Mouse (Mus musculus) embryonic fibroblast, embryonic 13.5 days (primary cell): ENCODE data around the gene Lemd2. TPM values are rescaled to one million over a fixed set of nuclear protein-coding genes. Genes with fewer than 3 reads are reported as not detected.
A peak's percentile ranks its signal among the peaks of the same experiment; 100 is the strongest.

ENCODE experiments used
- H3K27ac ChIP-seq: 2 replicates; pipeline ENCODE4 v1.5.1; 2012; ENCODE audit warnings: low read length, control low read depth, inconsistent platforms; ENCODE audit not compliant: insufficient read depth
- H3K4me1 ChIP-seq: 2 replicates; pipeline ENCODE4 v1.6.1; 2011; ENCODE audit warnings: low read length; ENCODE audit not compliant: control insufficient read depth, insufficient read depth
- H3K4me3 ChIP-seq: 2 replicates; pipeline ENCODE4 v1.5.1; 2011; ENCODE audit warnings: mild to moderate bottlenecking, control low read depth, low read length; ENCODE audit not compliant: insufficient read depth
- CTCF ChIP-seq: IDR thresholded peaks from 2 replicates; pipeline ENCODE4 v1.5.1; 2011; ENCODE audit warnings: mild to moderate bottlenecking, control low read depth, low read length, moderate library complexity, borderline replicate concordance; ENCODE audit not compliant: insufficient read depth
- POLR2A ChIP-seq: IDR thresholded peaks from 2 replicates; pipeline ENCODE4 v1.6.1; 2011; ENCODE audit warnings: low read depth, mild to moderate bottlenecking, control low read depth, low read length, moderate library complexity
- polyA plus RNA-seq: library from polyadenylated mRNA; stranded (reverse); fragments of >200 nt; gene quantifications from 2 replicates; pipeline ENCODE4 v1.2.4, GENCODE M21; 2011; ENCODE audit warnings: low read depth; ENCODE audit not compliant: missing spikeins, insufficient read length

The Lemd2 gene
- polyA plus RNA-seq, 1 experiment: 48.7 TPM

DNA sequence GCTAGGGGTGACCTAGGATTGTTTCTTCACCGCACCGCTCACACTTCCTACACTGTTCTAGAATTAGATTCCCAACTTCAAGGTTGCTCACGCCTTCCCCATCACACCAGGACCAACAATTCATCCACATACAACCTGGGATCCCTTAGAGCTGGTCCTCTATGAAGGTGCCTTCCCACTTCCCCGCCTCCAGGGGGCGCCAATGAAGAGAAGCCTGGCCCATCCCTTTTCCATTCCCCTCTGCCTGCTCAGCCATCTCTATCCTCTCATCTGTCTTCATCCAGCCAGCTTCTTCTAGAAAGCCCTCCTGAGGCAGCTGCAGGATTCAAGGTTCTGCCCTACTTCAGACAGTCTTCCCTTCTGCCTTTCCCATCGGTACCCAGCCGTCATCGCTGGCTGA lies 52.9 kb downstream of the Lemd2 start:
- peaks cover 13% of the 10 kb centered on the region for H3K4me1 ChIP-seq
- no peak for TF ChIP-seq POLR2A
- TF ChIP-seq CTCF: no peak

DNA sequence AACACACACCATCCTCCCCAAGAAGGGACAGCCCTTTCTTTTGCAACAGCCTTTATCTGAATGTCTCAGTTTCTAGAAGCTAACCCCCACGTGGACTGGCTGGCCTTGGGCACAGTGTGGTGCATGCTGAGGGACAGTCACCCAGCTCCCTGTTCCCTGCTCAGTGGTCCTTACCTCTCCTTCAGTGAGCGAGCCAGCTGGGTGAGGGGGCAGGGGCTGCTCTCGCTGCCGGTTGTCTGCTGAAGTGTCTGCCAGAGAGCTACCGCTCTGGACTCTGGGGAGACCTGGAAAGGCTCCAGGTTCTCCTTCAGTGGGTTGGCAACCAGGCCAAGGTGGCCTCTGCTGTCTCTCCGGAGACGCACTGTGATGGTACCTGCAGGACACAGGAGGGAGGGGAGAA lies 53.4 kb downstream of the Lemd2 start:
- Histone ChIP-seq H3K4me3 (no peak overlapping the region), H3K27ac (no peak overlapping the region), H3K4me1 (peaks cover 18% of the 10 kb centered on the region)
- no peak for TF ChIP-seq CTCF

More for the DNA sequence above, 52.9 kb downstream of the Lemd2 start:
- Histone ChIP-seq H3K27ac (no peak overlapping the region), H3K4me3 (no peak overlapping the region)

DNA sequence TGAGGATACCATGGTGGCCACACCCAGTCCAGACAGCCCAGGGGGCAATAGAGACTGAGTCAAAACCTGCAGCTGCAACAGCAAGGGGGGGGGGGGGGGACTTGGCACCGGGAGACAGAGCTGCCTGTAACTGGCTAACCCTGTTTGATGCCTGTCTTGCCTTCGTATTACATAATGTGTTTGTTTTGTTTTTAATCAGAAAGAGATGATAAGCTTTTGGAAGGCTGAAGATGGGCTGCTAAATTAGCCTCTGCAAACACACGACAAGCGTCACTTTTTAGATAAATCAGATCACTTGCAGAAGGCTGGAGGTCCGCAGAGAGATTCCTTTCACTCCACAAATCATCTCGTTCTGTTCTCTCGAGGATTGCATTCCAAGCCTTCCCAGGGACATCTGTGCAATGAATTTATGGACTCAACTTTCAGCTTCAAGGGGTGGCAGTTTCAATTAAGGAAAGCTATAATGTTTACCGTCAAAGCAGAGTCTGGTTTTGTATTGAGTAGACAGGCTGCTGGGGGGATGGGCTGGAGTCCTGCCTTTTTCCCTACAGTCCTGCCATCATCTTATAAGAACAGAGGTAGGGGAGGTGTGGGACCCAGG lies 57.8 kb downstream of the Lemd2 start:
- 0 out of 2 replicates have a peak overlapping the region, but pooled peaks have one; percentile 27 for H3K27ac ChIP-seq
- H3K4me1 ChIP-seq: peaks cover 22% of the 10 kb centered on the region
- no peak for TF ChIP-seq POLR2A
- no peak for TF ChIP-seq CTCF
- H3K4me3 ChIP-seq: no peak overlapping the region

DNA sequence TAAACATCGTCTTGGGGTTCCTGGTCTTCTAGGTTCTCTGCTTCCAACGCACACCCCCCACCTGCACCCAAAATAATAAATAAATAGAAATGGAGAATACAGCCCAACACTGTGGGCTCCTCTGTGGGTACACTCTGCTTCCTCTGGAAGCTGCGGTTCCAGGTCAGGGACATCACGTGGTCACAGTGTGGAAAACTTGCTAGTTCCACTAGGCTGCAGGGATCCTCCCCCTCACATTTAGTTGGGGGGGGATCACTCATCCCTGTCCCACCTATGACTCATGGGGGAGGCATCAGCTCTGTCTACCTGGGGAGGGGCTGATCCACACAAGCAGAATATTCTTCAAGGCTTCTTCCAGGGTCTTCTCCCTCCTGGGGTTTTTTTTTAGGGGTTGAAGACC lies 60.1 kb downstream of the Lemd2 start:
- no peak for TF ChIP-seq CTCF
- TF ChIP-seq POLR2A: no peak
- Histone ChIP-seq H3K4me3 (no peak overlapping the region), H3K27ac (no peak overlapping the region), H3K4me1 (peaks cover 32% of the 10 kb centered on the region)

DNA sequence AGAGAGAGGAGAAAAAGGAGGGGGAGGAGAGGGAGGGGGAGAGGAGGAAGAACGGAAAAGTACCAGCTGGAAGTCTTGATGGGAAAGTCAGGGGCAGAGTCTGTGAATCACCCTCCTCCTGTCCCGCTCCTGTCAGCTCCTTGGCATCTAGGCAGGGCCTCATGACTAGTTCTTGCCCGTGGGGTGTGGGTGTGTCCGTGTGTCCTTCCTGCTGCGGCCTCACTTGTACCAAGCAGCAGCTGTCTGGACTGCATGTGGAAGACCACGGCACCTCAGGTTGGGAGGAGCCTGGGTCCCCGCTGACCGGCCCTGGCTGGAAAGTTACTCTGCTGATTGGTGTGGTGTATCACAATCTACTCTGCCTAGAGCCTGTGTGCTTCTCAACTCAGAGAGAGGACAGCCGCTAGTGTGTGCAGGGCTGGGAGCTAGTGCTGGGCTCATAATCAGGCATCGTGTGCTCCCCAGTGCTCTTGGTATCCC lies 62.3 kb downstream of the Lemd2 start:
- Histone ChIP-seq H3K27ac (peak overlapping the region; percentile 74), H3K4me1 (peaks cover 32% of the 10 kb centered on the region), H3K4me3 (no peak overlapping the region)
- no peak for TF ChIP-seq CTCF
- TF ChIP-seq POLR2A: peak; percentile 61

DNA sequence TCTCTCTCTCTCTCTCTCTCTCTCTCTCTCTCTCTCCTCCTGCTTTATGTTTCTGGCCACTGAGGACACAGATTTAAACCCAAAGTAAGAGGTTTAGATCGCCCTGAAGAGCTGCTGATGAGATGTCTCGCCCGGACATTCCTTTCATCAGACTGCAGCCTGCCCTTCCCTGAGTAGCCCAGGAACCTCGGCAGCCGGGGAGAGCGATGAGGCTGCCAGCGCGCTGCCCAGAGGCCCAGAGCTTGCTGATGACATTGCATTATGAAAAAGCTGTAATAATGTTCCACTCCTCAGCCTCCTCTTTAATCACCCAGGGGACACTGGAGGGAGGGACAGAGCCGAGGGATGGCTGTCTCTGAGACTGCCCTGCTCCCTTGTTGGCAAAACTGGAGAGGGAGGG lies 64.0 kb downstream of the Lemd2 start:
- peak overlapping the region; percentile 50 for H3K27ac ChIP-seq
- H3K4me1 ChIP-seq: peaks cover 19% of the 10 kb centered on the region
- H3K4me3 ChIP-seq: no peak overlapping the region
- TF ChIP-seq CTCF: no peak
- no peak for TF ChIP-seq POLR2A

Other genes starting within 250 kb of the Lemd2 start
- gene Zbtb9, start 231.3 kb downstream of the Lemd2 start, polyA plus RNA-seq: 7.3 and 8.6 TPM in 2 replicates
- gene Bak1, start 175.5 kb downstream of the Lemd2 start, polyA plus RNA-seq: 106 and 114 TPM in 2 replicates
- 15.7 and 31.1 TPM in 2 replicates for gene Itpr3, start 147.2 kb downstream of the Lemd2 start, polyA plus RNA-seq
- 148 and 168 TPM in 2 replicates for gene Uqcc2, start 70.6 kb downstream of the Lemd2 start, polyA plus RNA-seq
- not detected in 2 replicates for gene Ip6k3, start 36.7 kb downstream of the Lemd2 start, polyA plus RNA-seq